Mouse (Mus musculus): ENCODE data around the gene Insl3. TPM values are rescaled to one million over a fixed set of nuclear protein-coding genes. Genes with fewer than 3 reads are reported as not detected.
A peak's percentile ranks its signal among the peaks of the same experiment; 100 is the strongest.
"Not testable (repeated sequence)": the region's sequence is repeated elsewhere in the genome, so short reads cannot be mapped to it uniquely, and the experiment has no call there.

Insl3 gene
- polyA plus RNA-seq, 1 experiment from 2014 or later, result 0.93 TPM

DNA sequence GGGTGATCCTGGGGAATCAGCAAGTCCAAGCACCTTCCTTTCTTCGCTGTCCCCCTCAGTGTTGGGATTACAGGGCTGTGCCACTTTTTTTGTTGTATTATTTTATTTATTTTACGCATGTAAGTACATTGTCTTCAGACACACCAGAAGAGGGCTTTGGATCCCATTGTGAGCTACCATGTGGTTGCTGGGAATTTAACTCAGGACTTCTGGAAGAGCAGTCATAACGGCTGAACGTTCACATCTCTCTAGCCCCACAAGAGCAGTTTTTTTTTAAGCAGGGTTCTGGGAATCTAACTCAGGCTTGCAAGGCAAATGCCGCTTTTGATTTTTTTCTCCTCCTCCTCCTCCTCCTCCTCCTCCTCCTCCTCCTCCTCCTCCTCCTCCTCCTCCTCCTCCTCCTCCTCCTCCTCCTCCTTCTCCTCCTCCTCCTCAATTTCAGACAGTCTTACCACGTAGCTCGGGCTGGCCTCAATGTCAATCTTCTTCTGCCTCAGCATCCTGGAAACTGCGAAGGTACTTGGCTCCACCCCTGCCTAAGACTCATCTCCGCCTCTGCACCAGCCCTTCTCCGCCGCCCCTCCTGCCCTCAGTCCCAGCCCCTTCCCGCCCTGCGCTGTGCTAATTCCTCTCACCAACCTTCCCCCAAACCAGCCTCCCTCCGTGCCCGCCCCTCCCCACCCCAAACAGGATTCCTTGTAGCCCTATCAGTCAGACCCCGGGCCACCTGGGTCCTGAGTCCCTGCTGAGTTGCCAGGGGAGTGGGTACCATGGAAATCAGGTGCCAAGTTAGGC lies 40.0 kb downstream of the Insl3 start:
- Histone ChIP-seq H3K36me3 (ENCODE audit: inconsistent target) (no peaks in the 10 kb centered on the region), H3K79me2 (ENCODE audit: inconsistent target) (no peaks in the 10 kb centered on the region), H3K27ac (no peak overlapping the region), H3K4me3 (ENCODE audit: inconsistent target) (peak overlapping the region; percentile 4; the same call in 1 of the 2 replicates)
- WGBS (ENCODE audit: missing documents), result 6% methylated on average over 14 of the region's 16 CpGs

DNA sequence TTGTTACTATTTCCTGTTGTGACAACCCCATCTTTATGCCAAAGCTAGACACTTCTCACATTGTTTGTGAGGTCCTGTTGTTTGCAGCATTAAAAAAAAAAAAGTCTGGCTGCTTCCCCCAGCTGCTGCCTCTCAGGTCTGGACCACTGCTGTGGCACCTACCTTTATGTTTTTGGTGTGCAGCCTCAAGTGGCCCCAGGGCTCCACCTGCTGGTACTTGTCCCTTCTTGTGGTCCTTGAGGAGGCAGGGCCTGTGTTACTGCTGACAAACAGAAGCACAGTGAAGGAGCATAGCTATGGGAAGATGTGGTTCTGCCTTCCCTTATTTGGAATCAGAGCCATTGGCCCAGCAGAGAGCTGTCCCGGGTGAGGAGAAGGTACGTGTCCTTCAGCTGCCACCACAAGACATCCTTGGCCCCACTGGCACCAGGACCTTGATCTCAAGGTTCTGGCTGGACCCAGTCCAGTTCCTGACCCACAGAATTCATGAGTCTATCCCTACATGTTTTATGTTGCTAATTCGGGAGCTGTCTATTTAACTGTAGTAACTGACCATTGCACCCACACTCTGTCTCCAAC lies 42.7 kb downstream of the Insl3 start:
- Histone ChIP-seq H3K4me3 (ENCODE audit: inconsistent target) (no peak overlapping the region), H3K36me3 (ENCODE audit: inconsistent target) (no peaks in the 10 kb centered on the region), H3K79me2 (ENCODE audit: inconsistent target) (no peaks in the 10 kb centered on the region), H3K27ac (no peak overlapping the region)
- WGBS (ENCODE audit: missing documents), result 56% methylated on average over 3 of the region's 3 CpGs

DNA sequence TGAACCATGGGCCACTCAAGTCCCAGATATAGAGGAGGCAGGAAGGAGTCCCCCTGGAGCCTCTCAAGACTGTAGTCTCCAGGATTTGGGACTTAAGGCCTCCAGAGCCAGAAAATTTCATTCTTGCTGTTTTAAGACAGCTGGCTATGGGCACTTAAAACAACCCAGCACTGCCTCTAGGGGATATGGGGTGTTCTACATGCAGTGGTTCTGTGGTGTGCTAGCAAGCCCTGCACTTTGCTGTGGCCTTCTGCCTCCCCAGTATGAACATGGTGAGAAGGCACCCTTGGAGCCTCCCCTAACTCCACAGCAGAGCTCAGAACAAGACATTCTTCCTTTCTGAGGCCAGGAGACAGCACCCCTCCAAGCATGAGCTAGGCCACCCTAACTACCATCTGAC lies 49.3 kb downstream of the Insl3 start:
- H3K4me3 ChIP-seq (ENCODE audit: inconsistent target); H3K79me2 ChIP-seq (ENCODE audit: inconsistent target); H3K27ac ChIP-seq; H3K36me3 ChIP-seq (ENCODE audit: inconsistent target): not testable (repeated sequence)

Other genes with a start within 250 kb of the Insl3 start
- gene Abhd8, start 225.6 kb upstream of the Insl3 start, polyA plus RNA-seq (2018), result 3.6 to 9.9 TPM (median 9.8 TPM) in 3 replicates
- 46.4 to 67.5 TPM (median 63.1 TPM) in 3 replicates for gene Mrpl34, start 224.3 kb upstream of the Insl3 start, polyA plus RNA-seq (2018)
- gene Dda1, start 220.0 kb upstream of the Insl3 start, polyA plus RNA-seq (2018), result 36.3 to 50.7 TPM (median 38.5 TPM) in 3 replicates
- 3.4 to 7.2 TPM (median 6.4 TPM) in 3 replicates for gene Ano8, start 203.3 kb upstream of the Insl3 start, polyA plus RNA-seq (2018)
- gene Gtpbp3, start 201.1 kb upstream of the Insl3 start, polyA plus RNA-seq (2018), result 4.0 to 12.7 TPM (median 11.4 TPM) in 3 replicates
- 0.28 to 0.96 TPM in 2 of 3 replicates, not detected in the other for gene Plvap, start 177.5 kb upstream of the Insl3 start, polyA plus RNA-seq (2018)
- gene Ccdc194, start 163.5 kb upstream of the Insl3 start, polyA plus RNA-seq (2018), result 0.12 to 0.17 TPM in 2 of 3 replicates, not detected in the other
- 155 to 1,074 TPM (median 938 TPM) in 3 replicates for gene Bst2, start 151.8 kb upstream of the Insl3 start, polyA plus RNA-seq (2018)
- gene Mvb12a, start 146.3 kb upstream of the Insl3 start, polyA plus RNA-seq (2018), result 30.1 to 92.7 TPM (median 76.2 TPM) in 3 replicates
- 3.2 to 9.9 TPM (median 8.7 TPM) in 3 replicates for gene Tmem221, start 130.3 kb upstream of the Insl3 start, polyA plus RNA-seq (2018)
- gene Nxnl1, start 122.6 kb upstream of the Insl3 start, polyA plus RNA-seq (2018), result not detected in 3 replicates
- gene Slc27a1, start 120.3 kb upstream of the Insl3 start, polyA plus RNA-seq (2018), result 59.7 to 109 TPM (median 64.8 TPM) in 3 replicates
- 36.7 to 133 TPM (median 114 TPM) in 3 replicates for gene Pgls, start 97.0 kb upstream of the Insl3 start, polyA plus RNA-seq (2018)
- 0.53 to 1.2 TPM (median 0.94 TPM) in 3 replicates for gene Fam129c, start 91.6 kb upstream of the Insl3 start, polyA plus RNA-seq (2018)
- gene Colgalt1, start 78.2 kb upstream of the Insl3 start, polyA plus RNA-seq (2018), result 108 to 170 TPM (median 143 TPM) in 3 replicates
- gene Unc13a, start 17.5 kb upstream of the Insl3 start, polyA plus RNA-seq (2018), result 0.98 to 1.4 TPM (median 1.4 TPM) in 3 replicates
- 10.8 to 16.4 TPM (median 11.3 TPM) in 3 replicates for gene Jak3, start 12.9 kb upstream of the Insl3 start, polyA plus RNA-seq (2018)
- 13.1 to 16.5 TPM (median 14.2 TPM) in 3 replicates for gene B3gnt3, start 12.6 kb downstream of the Insl3 start, polyA plus RNA-seq (2018)
- gene Fcho1, start 36.5 kb downstream of the Insl3 start, polyA plus RNA-seq (2018), result 5.0 to 6.2 TPM (median 5.8 TPM) in 3 replicates
- 8.3 to 10.1 TPM (median 9.2 TPM) in 3 replicates for gene Zfp709, start 192.8 kb downstream of the Insl3 start, polyA plus RNA-seq (2018)
- gene Zfp882, start 219.4 kb downstream of the Insl3 start, polyA plus RNA-seq (2018), result 0.77 to 1.7 TPM (median 1.1 TPM) in 3 replicates
- gene Zfp617, start 219.4 kb downstream of the Insl3 start, polyA plus RNA-seq (2018), result 11.8 to 35.6 TPM (median 15.9 TPM) in 3 replicates